Mouse (Mus musculus): ENCODE results near the gene Btbd3. TPM values are rescaled to one million over a fixed set of nuclear protein-coding genes. Genes with fewer than 3 reads are reported as not detected.

Btbd3 gene
- polyA plus RNA-seq, 1 experiment = 4.4 TPM

DNA sequence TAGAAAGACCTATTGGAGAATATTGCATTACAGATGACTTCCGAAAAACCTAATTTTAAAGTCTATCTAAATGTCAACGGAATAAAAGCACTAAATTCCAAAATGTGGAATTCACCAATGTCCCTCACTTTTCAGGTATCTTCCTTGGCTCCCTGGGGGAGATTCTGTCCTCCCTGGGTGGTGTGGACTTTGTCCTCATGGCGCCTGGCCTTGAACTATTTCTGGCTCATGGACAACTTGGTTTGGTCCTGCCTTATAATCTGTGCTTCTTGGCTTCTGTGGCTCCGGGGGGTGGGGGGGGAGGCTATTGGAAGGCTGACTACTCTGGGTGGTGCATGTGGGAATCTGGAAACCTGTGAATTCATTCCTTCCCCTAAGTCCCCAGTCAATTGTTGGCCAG, 109.0 kb downstream of the Btbd3 start:
- H3K4me3 ChIP-seq (ENCODE audit: insufficient read depth, low read length) = no peak overlapping the region
- H3K27ac ChIP-seq (ENCODE audit: insufficient read depth, low read depth, low read length) = no peak overlapping the region
- no peak for TF ChIP-seq POLR2A (IDR thresholded peaks at IDR 0.05; ENCODE audit: borderline replicate concordance, low read depth, low read length)
- no peak for TF ChIP-seq CTCF (IDR thresholded peaks at IDR 0.05; ENCODE audit: low read depth, low read length)
- H3K4me1 ChIP-seq (ENCODE audit: control insufficient read depth, insufficient read depth, low read length) = no peaks in the 10 kb centered on the region

GRCm38 (mm10) chr2:138374556-138374955, 118.2 kb downstream of the Btbd3 start:
- no peak overlapping the region for H3K27ac ChIP-seq (ENCODE audit: insufficient read depth, low read depth, low read length)
- no peak overlapping the region for H3K4me3 ChIP-seq (ENCODE audit: insufficient read depth, low read length)
- no peaks in the 10 kb centered on the region for H3K4me1 ChIP-seq (ENCODE audit: control insufficient read depth, insufficient read depth, low read length)
- TF ChIP-seq POLR2A (IDR thresholded peaks at IDR 0.05; ENCODE audit: borderline replicate concordance, low read depth, low read length) (no peak), CTCF (IDR thresholded peaks at IDR 0.05; ENCODE audit: low read depth, low read length) (no peak)

DNA sequence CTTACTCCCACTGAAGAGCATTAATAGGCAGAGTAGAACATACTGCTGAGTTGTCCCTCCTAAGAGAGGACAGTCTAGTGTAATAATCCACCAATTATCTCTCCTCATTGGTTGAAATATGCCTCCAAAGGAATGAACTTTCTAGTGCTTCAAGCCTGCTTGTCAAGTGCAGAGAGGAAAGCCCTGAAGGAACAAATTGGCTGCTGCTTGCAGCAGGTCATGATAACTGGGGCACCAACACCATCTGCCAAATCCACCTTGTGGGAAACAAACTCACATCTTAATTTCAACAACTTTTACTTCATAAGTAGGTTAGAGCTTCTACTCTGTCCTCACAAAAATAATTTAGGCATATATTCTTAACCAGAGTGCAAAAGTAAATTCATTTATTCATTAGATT, 122.5 kb downstream of the Btbd3 start:
- Histone ChIP-seq H3K4me1 (ENCODE audit: control insufficient read depth, insufficient read depth, low read length) (no peaks in the 10 kb centered on the region), H3K27ac (ENCODE audit: insufficient read depth, low read depth, low read length) (no peak overlapping the region), H3K4me3 (ENCODE audit: insufficient read depth, low read length) (no peak overlapping the region)
- TF ChIP-seq POLR2A (IDR thresholded peaks at IDR 0.05; ENCODE audit: borderline replicate concordance, low read depth, low read length) (no peak), CTCF (IDR thresholded peaks at IDR 0.05; ENCODE audit: low read depth, low read length) (no peak)

DNA sequence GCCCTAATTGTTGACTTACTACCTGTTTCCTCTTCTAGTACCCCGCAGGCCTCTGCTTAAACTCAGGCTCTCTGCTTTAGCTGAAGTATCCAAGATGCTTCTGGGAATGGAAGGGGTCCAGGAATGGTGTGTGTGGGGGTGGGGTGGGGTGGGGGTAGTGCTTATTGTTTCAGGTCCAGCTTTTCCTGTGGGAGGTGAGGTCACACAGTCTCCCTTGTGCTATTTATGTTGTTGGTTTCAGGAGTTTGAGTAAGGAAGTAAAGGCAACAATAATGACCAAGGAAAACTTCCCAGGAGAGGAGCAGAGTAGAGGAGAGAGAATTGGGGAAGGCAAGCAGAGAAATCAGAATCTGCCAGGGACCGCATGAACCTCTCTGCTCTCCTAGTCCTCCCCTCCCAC, 128.4 kb downstream of the Btbd3 start:
- Histone ChIP-seq H3K4me3 (ENCODE audit: insufficient read depth, low read length) (no peak overlapping the region), H3K27ac (ENCODE audit: insufficient read depth, low read depth, low read length) (no peak overlapping the region), H3K4me1 (ENCODE audit: control insufficient read depth, insufficient read depth, low read length) (no peaks in the 10 kb centered on the region)
- no peak for TF ChIP-seq CTCF (IDR thresholded peaks at IDR 0.05; ENCODE audit: low read depth, low read length)
- no peak for TF ChIP-seq POLR2A (IDR thresholded peaks at IDR 0.05; ENCODE audit: borderline replicate concordance, low read depth, low read length)

GRCm38 (mm10) chr2:138388591-138388990, 132.2 kb downstream of the Btbd3 start:
- Histone ChIP-seq H3K4me3 (ENCODE audit: insufficient read depth, low read length) (no peak overlapping the region), H3K4me1 (ENCODE audit: control insufficient read depth, insufficient read depth, low read length) (no peaks in the 10 kb centered on the region), H3K27ac (ENCODE audit: insufficient read depth, low read depth, low read length) (no peak overlapping the region)
- TF ChIP-seq POLR2A (IDR thresholded peaks at IDR 0.05; ENCODE audit: borderline replicate concordance, low read depth, low read length) = no peak
- TF ChIP-seq CTCF (IDR thresholded peaks at IDR 0.05; ENCODE audit: low read depth, low read length) = no peak

GRCm38 (mm10) chr2:138403046-138403445, 146.7 kb downstream of the Btbd3 start:
- H3K4me3 ChIP-seq (ENCODE audit: insufficient read depth, low read length) = no peak overlapping the region
- H3K4me1 ChIP-seq (ENCODE audit: control insufficient read depth, insufficient read depth, low read length) = no peaks in the 10 kb centered on the region
- no peak for TF ChIP-seq CTCF (IDR thresholded peaks at IDR 0.05; ENCODE audit: low read depth, low read length)
- TF ChIP-seq POLR2A (IDR thresholded peaks at IDR 0.05; ENCODE audit: borderline replicate concordance, low read depth, low read length) = no peak
- no peak overlapping the region for H3K27ac ChIP-seq (ENCODE audit: insufficient read depth, low read depth, low read length)

DNA sequence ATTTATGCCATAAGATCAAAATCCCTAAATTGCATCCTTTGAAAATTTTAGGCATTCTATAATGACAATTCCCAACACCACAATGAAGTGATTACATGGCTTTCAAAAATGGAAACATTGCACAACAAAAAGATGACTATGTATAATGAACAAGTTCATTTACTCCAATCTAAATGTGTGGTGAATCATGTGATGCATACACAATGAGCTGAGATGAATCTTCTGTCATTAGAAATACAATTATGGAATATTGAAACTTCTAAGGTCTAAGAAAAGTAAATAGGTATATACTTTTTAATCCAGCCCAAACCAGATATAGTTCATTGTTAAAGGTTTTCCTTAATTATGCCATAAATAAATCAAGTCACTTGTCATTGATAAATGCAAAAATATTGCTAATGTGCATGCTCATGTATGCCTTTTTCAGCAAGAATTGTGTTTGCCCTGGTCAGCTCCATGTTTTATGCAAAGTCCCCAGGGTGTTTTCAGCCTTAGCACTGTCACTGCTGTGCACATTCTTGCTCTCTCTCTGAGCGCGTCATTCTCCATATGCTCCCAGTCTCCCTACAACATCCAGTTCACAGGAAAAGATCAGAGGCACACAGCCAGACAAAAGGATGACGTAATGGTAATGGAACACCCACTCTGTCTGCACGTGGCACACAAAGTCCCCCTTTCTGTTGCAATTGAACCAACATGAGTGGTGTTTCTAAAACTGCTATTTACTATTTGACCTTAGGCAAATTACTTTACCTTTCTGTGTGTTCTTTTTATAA, 149.6 kb downstream of the Btbd3 start:
- H3K4me3 ChIP-seq (ENCODE audit: insufficient read depth, low read length) = no peak overlapping the region
- TF ChIP-seq POLR2A (IDR thresholded peaks at IDR 0.05; ENCODE audit: borderline replicate concordance, low read depth, low read length) (no peak), CTCF (IDR thresholded peaks at IDR 0.05; ENCODE audit: low read depth, low read length) (no peak)
- no peaks in the 10 kb centered on the region for H3K4me1 ChIP-seq (ENCODE audit: control insufficient read depth, insufficient read depth, low read length)
- no peak overlapping the region for H3K27ac ChIP-seq (ENCODE audit: insufficient read depth, low read depth, low read length)

GRCm38 (mm10) chr2:138406703-138407102, 150.3 kb downstream of the Btbd3 start:
- TF ChIP-seq CTCF (IDR thresholded peaks at IDR 0.05; ENCODE audit: low read depth, low read length) (no peak), POLR2A (IDR thresholded peaks at IDR 0.05; ENCODE audit: borderline replicate concordance, low read depth, low read length) (no peak)
- Histone ChIP-seq H3K27ac (ENCODE audit: insufficient read depth, low read depth, low read length) (no peak overlapping the region), H3K4me3 (ENCODE audit: insufficient read depth, low read length) (no peak overlapping the region), H3K4me1 (ENCODE audit: control insufficient read depth, insufficient read depth, low read length) (no peaks in the 10 kb centered on the region)

GRCm38 (mm10) chr2:138412537-138412936, 156.2 kb downstream of the Btbd3 start:
- TF ChIP-seq CTCF (IDR thresholded peaks at IDR 0.05; ENCODE audit: low read depth, low read length) (no peak), POLR2A (IDR thresholded peaks at IDR 0.05; ENCODE audit: borderline replicate concordance, low read depth, low read length) (no peak)
- no peak overlapping the region for H3K4me3 ChIP-seq (ENCODE audit: insufficient read depth, low read length)
- no peaks in the 10 kb centered on the region for H3K4me1 ChIP-seq (ENCODE audit: control insufficient read depth, insufficient read depth, low read length)

DNA sequence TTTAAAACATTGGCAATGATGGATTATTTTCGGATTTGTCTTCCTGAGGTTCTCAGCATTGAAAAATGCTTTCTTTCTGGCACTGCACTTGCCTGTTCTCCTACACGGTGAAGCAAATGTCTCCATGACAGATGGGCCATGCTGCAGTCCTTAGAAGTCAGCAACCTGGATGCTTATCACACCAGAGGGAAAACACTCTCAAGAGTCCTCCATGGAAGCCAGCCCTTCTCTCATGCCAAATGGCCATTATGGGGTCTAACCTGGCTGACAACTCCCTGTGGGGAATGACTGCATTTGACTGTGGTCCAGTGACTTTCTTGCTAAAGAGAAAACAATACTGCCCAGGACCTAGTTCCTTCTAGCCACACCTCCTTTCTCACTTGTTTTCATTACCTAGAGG, 166.0 kb downstream of the Btbd3 start:
- Histone ChIP-seq H3K27ac (ENCODE audit: insufficient read depth, low read depth, low read length) (no peak overlapping the region), H3K4me3 (ENCODE audit: insufficient read depth, low read length) (no peak overlapping the region), H3K4me1 (ENCODE audit: control insufficient read depth, insufficient read depth, low read length) (no peaks in the 10 kb centered on the region)
- TF ChIP-seq POLR2A (IDR thresholded peaks at IDR 0.05; ENCODE audit: borderline replicate concordance, low read depth, low read length) (no peak), CTCF (IDR thresholded peaks at IDR 0.05; ENCODE audit: low read depth, low read length) (no peak)

More at GRCm38 (mm10) chr2:138412537-138412936, 156.2 kb downstream of the Btbd3 start:
- H3K27ac ChIP-seq (ENCODE audit: insufficient read depth, low read depth, low read length) = no peak overlapping the region

Measured in bone marrow macrophage, adult 2 months (primary cell).